Mouse (Mus musculus): ENCODE data around the gene Gpa33.

DNA sequence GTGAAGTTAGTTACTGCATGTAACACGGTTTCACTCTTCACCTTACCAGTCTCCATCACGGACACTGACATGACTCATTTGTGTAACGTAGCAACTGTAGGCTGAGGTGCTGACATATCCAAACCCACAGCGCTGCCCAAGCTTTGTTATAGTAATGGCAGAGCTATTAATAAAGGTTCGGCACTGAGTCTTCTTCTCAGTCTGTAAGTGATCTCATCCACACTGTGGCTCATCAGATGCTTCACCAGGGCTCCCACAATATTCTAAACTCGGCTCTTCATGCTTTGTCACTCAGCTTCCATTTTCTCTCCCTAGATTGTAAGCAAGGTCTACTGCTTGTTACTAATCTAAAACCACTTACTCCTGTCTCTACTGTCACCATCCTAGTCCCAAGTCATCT is 79.3 kb downstream of the Gpa33 start:
- TF ChIP-seq CTCF (IDR thresholded peaks at IDR 0.05; ENCODE audit: low read depth) (no peak), EP300 (optimal IDR thresholded peaks at IDR 0.05) (no peak)
